Mouse (Mus musculus) midbrain, embryonic 14.5 days (tissue): Measurements from ENCODE around the gene Shoc2. TPM values are rescaled to one million over a fixed set of nuclear protein-coding genes. Genes with fewer than 3 reads are reported as not detected.

Experiments
- ATAC-seq: fragments of 200-750 bp; cut with Nextera tagmentation; 2 replicates; pipeline ENCODE4 v1.8.0; 2017; ENCODE audit warnings: moderate number of reproducible peaks, moderate library complexity; ENCODE audit not compliant: low FRiP score, low TSS enrichment
- DNase-seq: peaks from one replicate; pipeline ENCODE4 v3.0.0-alpha.2; 2015
- H3K27ac ChIP-seq: fragments of 300-500 bp; sonication (generic); replicated peaks from 2 replicates; pipeline ENCODE4 v1.5.1; 2014; ENCODE audit warnings: mild to moderate bottlenecking, low read depth, low read length, moderate library complexity
- H3K27me3 ChIP-seq: fragments of 300-500 bp; sonication (generic); 2 replicates; pipeline ENCODE4 v1.6.1; 2014; ENCODE audit warnings: low read length, control low read depth, mixed read lengths; ENCODE audit not compliant: control insufficient read depth, insufficient read depth
- H3K36me3 ChIP-seq: fragments of 300-500 bp; sonication (generic); 2 replicates; pipeline ENCODE4 v1.6.1; 2014; ENCODE audit warnings: low read length, control low read depth; ENCODE audit not compliant: control insufficient read depth, insufficient read depth
- H3K4me1 ChIP-seq: fragments of 300-500 bp; sonication (generic); 2 replicates; pipeline ENCODE4 v1.6.1; 2014; ENCODE audit warnings: mild to moderate bottlenecking, antibody characterized with exemption, low read length, control low read depth; ENCODE audit not compliant: control insufficient read depth, insufficient read depth
- H3K4me2 ChIP-seq: fragments of 300-500 bp; sonication (generic); 2 replicates; pipeline ENCODE4 v1.6.1; 2014; ENCODE audit warnings: mild to moderate bottlenecking, low read length, moderate library complexity
- H3K4me3 ChIP-seq: fragments of 300-500 bp; sonication (generic); replicated peaks from 2 replicates; pipeline ENCODE4 v1.5.1; 2014; ENCODE audit warnings: low read depth, low read length
- H3K9ac ChIP-seq: fragments of 300-500 bp; sonication (generic); replicated peaks from 2 replicates; pipeline ENCODE4 v1.6.1; 2014; ENCODE audit warnings: mild to moderate bottlenecking, low read length, moderate library complexity
- H3K9me3 ChIP-seq: fragments of 300-500 bp; sonication (generic); 2 replicates; pipeline ENCODE4 v1.6.1; 2016; ENCODE audit warnings: low read length, control low read depth, mixed read lengths; ENCODE audit not compliant: control insufficient read depth
- WGBS: fragments of 180-500 bp; shearing (Covaris S2); extraction: QIAGEN DNeasy Blood & Tissue Kit; methylation state at CpG from one replicate; pipeline ENCODE4 v1.1.7; 2014; 5-methylcytosine and 5-hydroxymethylcytosine counted together
- polyA plus RNA-seq: library from polyadenylated mRNA; unstranded; fragments of >200 nt; fragmentation: Nextera tagmentation; extraction: Ambion mirVana; gene quantifications from 2 replicates; pipeline ENCODE4 v1.2.1, GENCODE M21; 2014

Gene Shoc2
- polyA plus RNA-seq, 1 experiment from 2014 or later, result 76.7 TPM

GRCm38 (mm10) chr19:53982041-53982440, 37.9 kb downstream of the Shoc2 start:
- WGBS, result 81% methylated on average over 3 of the region's 3 CpGs
- Histone ChIP-seq H3K27ac (no peak overlapping the region), H3K4me1 (no peaks in the 10 kb centered on the region), H3K9ac (no peak overlapping the region), H3K4me3 (no peak overlapping the region), H3K27me3 (no peaks in the 10 kb centered on the region), H3K36me3 (no peaks in the 10 kb centered on the region), H3K4me2 (no peak overlapping the region), H3K9me3 (0 out of 2 replicates have a peak, but pooled peaks cover 2% of the 10 kb centered on the region)
- ATAC-seq, result no peak
- no peak for DNase-seq

- Histone ChIP-seq H3K4me1 (no peaks in the 10 kb centered on the region), H3K27me3 (no peaks in the 10 kb centered on the region), H3K4me3 (no peak overlapping the region), H3K27ac (no peak overlapping the region), H3K36me3 (peaks cover 7% of the 10 kb centered on the region), H3K4me2 (no peak overlapping the region), H3K9ac (no peak overlapping the region), H3K9me3 (no peaks in the 10 kb centered on the region)
- ATAC-seq (no peak), DNase-seq (no peak)
- WGBS, result 100% methylated on average over 1 of the region's 1 CpGs
These were observed 39.2 kb downstream of the Shoc2 start for GRCm38 (mm10) chr19:53983336-53983735.

GRCm38 (mm10) chr19:53984628-53985027, 40.5 kb downstream of the Shoc2 start:
- no peak overlapping the region for H3K4me2 ChIP-seq
- 97% methylated on average over 3 of the region's 3 CpGs for WGBS
- H3K9me3 ChIP-seq, result no peaks in the 10 kb centered on the region
- no peaks in the 10 kb centered on the region for H3K4me1 ChIP-seq
- H3K9ac ChIP-seq, result no peak overlapping the region
- H3K27ac ChIP-seq, result no peak overlapping the region
- ATAC-seq (no peak), DNase-seq (no peak)
- no peak overlapping the region for H3K4me3 ChIP-seq
- H3K36me3 ChIP-seq, result peaks cover 11% of the 10 kb centered on the region
- no peaks in the 10 kb centered on the region for H3K27me3 ChIP-seq

- Histone ChIP-seq H3K27me3 (no peaks in the 10 kb centered on the region), H3K4me1 (no peaks in the 10 kb centered on the region), H3K9ac (no peak overlapping the region), H3K36me3 (peaks cover 11% of the 10 kb centered on the region), H3K4me3 (no peak overlapping the region), H3K4me2 (no peak overlapping the region), H3K27ac (no peak overlapping the region), H3K9me3 (no peaks in the 10 kb centered on the region)
- DNase-seq (no peak), ATAC-seq (no peak)
- WGBS, result 85% methylated on average over 2 of the region's 2 CpGs
These were observed 46.4 kb downstream of the Shoc2 start for GRCm38 (mm10) chr19:53990538-53990937.

- no peak overlapping the region for H3K4me2 ChIP-seq
- H3K36me3 ChIP-seq, result peaks cover 2% of the 10 kb centered on the region
- H3K4me3 ChIP-seq, result no peak overlapping the region
- no peak overlapping the region for H3K9ac ChIP-seq
- ATAC-seq (no peak), DNase-seq (no peak)
- no peaks in the 10 kb centered on the region for H3K27me3 ChIP-seq
- 83% methylated on average over 3 of the region's 3 CpGs for WGBS
- no peak overlapping the region for H3K27ac ChIP-seq
- H3K4me1 ChIP-seq, result no peaks in the 10 kb centered on the region
- no peaks in the 10 kb centered on the region for H3K9me3 ChIP-seq
These were observed 49.8 kb downstream of the Shoc2 start for GRCm38 (mm10) chr19:53993860-53994259.

- no peak for DNase-seq
These were observed 50.2 kb downstream of the Shoc2 start for GRCm38 (mm10) chr19:53994276-53994675.

GRCm38 (mm10) chr19:54010973-54011372, 66.9 kb downstream of the Shoc2 start:
- no peak overlapping the region for H3K9ac ChIP-seq
- H3K27me3 ChIP-seq, result no peaks in the 10 kb centered on the region
- H3K36me3 ChIP-seq, result no peaks in the 10 kb centered on the region
- H3K4me2 ChIP-seq, result no peak overlapping the region
- no peak for ATAC-seq
- H3K9me3 ChIP-seq, result no peaks in the 10 kb centered on the region
- WGBS, result 50% methylated on average over 4 of the region's 4 CpGs
- DNase-seq, result no peak
- no peak overlapping the region for H3K27ac ChIP-seq
- H3K4me3 ChIP-seq, result no peak overlapping the region
- H3K4me1 ChIP-seq, result no peaks in the 10 kb centered on the region

More at GRCm38 (mm10) chr19:53994276-53994675, 50.2 kb downstream of the Shoc2 start:
- 100% methylated on average over 1 of the region's 1 CpGs for WGBS
- no peak for ATAC-seq
- Histone ChIP-seq H3K27me3 (no peaks in the 10 kb centered on the region), H3K27ac (no peak overlapping the region), H3K9me3 (no peaks in the 10 kb centered on the region), H3K4me2 (no peak overlapping the region), H3K36me3 (no peaks in the 10 kb centered on the region), H3K4me3 (no peak overlapping the region), H3K4me1 (no peaks in the 10 kb centered on the region), H3K9ac (no peak overlapping the region)

GRCm38 (mm10) chr19:54014999-54015398, 70.9 kb downstream of the Shoc2 start:
- Histone ChIP-seq H3K36me3 (no peaks in the 10 kb centered on the region), H3K27me3 (no peaks in the 10 kb centered on the region), H3K27ac (no peak overlapping the region), H3K4me1 (no peaks in the 10 kb centered on the region), H3K9ac (no peak overlapping the region), H3K9me3 (no peaks in the 10 kb centered on the region), H3K4me3 (no peak overlapping the region), H3K4me2 (no peak overlapping the region)
- WGBS, result 96% methylated on average over 5 of the region's 5 CpGs
- ATAC-seq (no peak), DNase-seq (no peak)

- Histone ChIP-seq H3K36me3 (no peaks in the 10 kb centered on the region), H3K4me1 (no peaks in the 10 kb centered on the region), H3K27me3 (no peaks in the 10 kb centered on the region), H3K4me2 (no peak overlapping the region), H3K27ac (no peak overlapping the region), H3K9me3 (no peaks in the 10 kb centered on the region), H3K4me3 (no peak overlapping the region), H3K9ac (no peak overlapping the region)
- WGBS, result 97% methylated on average over 5 of the region's 5 CpGs
- ATAC-seq (no peak), DNase-seq (no peak)
These were observed 71.4 kb downstream of the Shoc2 start for GRCm38 (mm10) chr19:54015503-54015902.
